Mouse (Mus musculus): ENCODE measurements at regions not wholly inside any gene's neighbourhood (a gene's known extent, or its start where the extent isn't known, plus 50 kb on each side); places are given as distances from the start of the nearest gene placed in this dataset.
"Not testable (repeated sequence)": the region's sequence is repeated elsewhere in the genome, so short reads cannot be mapped to it uniquely, and the experiment has no call there.

DNA sequence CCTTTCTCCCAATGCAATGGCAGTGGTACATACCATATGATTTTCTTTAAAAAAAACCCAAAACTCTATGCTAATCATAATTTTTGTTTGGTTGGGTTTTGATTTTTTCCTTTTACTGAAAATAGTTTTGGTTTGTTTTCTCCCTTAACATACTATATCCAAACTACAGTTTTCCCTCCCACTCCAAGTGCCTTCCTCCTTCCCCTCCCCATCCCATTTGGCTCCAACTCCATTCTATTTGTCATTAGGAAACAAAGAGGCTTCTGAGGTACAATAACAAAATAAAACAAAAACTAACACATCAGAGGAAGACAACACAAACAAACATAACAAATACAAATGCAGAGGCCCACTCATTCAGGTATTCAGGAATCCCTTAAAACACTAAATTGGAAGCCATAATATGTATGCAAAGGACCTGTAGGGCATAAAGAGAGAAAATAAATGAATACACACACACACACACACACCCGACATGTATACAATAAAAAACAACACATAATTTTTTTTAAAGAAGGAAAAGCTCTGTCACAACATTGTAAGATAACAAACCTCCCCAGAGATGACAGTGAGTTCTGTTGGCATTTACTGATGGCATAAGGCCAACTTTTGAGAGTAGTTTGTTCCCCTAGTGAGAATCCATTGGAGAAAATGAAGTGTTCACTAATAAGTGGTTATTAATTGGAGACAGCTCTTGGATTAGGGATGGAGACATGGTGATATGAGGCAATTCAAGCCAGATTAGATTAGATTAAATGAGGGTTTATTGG lies 230.5 kb upstream of the Ell2 start:
- Histone ChIP-seq H3ac (ENCODE audit: control insufficient read depth, insufficient read length) (no peak overlapping the region), H3K4me2 (ENCODE audit: low read depth) (no peak overlapping the region), H3K79me2 (ENCODE audit: control insufficient read depth, insufficient read depth) (no peaks in the 10 kb centered on the region), H3K27me3 (ENCODE audit: control insufficient read depth, insufficient read depth, insufficient read length) (no peaks in the 10 kb centered on the region), H3K4me3 (no peak overlapping the region), H3K36me3 (ENCODE audit: control insufficient read depth, insufficient read depth) (no peaks in the 10 kb centered on the region)
- no peak for TF ChIP-seq POLR2AphosphoS2 (IDR thresholded peaks at IDR 0.05; ENCODE audit: insufficient read length, low read depth)
- no peak for TF ChIP-seq E2F4 (IDR thresholded peaks at IDR 0.05; ENCODE audit: insufficient read depth)
- TF ChIP-seq CEBPB (IDR thresholded peaks at IDR 0.05; ENCODE audit: insufficient read depth, poor library complexity, severe bottlenecking) = no peak
- no peak for TF ChIP-seq SRF (IDR thresholded peaks at IDR 0.05; ENCODE audit: control insufficient read depth, insufficient read length, low read depth)
- TF ChIP-seq MAX (IDR thresholded peaks at IDR 0.05; ENCODE audit: low read depth) = no peak
- no peak for TF ChIP-seq MYOG (IDR thresholded peaks at IDR 0.05; ENCODE audit: control insufficient read depth in 1 of 3, insufficient read depth in 1 of 3, insufficient read length in 2 of 3, low read depth in 2 of 3)
- no peak for TF ChIP-seq TCF12 (IDR thresholded peaks at IDR 0.05; ENCODE audit: insufficient read depth, poor library complexity, severe bottlenecking)
- TF ChIP-seq MYOD1 (IDR thresholded peaks at IDR 0.05; ENCODE audit: control insufficient read depth in 1 of 3, insufficient read length in 2 of 3, low read depth in 2 of 3) = no peak
- no peak for TF ChIP-seq TCF3 (IDR thresholded peaks at IDR 0.05; ENCODE audit: insufficient read length, low read depth)
- TF ChIP-seq POLR2A (IDR thresholded peaks at IDR 0.05; ENCODE audit: insufficient read length, low read depth) = no peak
- no peak for TF ChIP-seq REST (IDR thresholded peaks at IDR 0.05; ENCODE audit: insufficient read depth, insufficient read length)
- no peak for TF ChIP-seq USF1 (IDR thresholded peaks at IDR 0.05; ENCODE audit: low read depth)

DNA sequence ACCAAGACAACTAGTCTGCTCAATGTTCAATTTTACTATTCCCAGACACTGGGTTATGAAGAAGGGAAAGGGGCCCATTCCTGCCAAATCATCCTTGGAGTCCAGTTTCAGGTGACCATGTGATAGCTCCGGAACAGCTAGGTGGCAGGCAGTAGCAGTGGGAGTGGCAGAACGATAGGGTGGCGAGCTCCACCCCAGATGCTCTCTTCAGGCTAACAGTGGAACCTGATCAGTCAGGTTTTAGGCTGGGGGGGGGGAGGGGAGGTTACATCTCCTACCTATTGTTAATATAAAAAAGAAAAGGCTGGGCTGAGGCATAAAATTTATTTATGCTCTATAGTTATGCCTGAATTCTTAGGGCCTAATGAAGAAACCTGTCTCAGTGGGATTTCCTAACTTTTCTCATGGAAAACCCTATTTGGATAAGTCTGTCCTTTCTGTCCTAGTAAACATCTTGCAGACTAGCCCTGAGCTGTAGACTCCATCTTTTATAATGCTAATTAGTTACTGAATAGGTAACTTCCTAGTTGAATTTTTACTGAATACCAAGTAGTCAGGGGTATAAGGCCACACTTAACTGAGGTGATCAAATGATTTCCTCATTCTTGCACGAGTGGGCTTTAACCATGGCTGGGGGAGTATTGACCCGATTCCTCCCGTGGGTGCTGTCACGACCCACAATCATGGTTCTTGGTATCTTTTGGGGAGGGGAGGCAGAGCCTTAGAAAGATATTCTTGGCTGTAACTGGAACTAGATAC lies 223.2 kb upstream of the Ell2 start:
- not testable (repeated sequence) for H3K36me3 ChIP-seq (ENCODE audit: control insufficient read depth, insufficient read depth); H3K4me2 ChIP-seq (ENCODE audit: low read depth); H3K4me3 ChIP-seq; H3K27me3 ChIP-seq (ENCODE audit: control insufficient read depth, insufficient read depth, insufficient read length); H3K79me2 ChIP-seq (ENCODE audit: control insufficient read depth, insufficient read depth); H3ac ChIP-seq (ENCODE audit: control insufficient read depth, insufficient read length)

DNA sequence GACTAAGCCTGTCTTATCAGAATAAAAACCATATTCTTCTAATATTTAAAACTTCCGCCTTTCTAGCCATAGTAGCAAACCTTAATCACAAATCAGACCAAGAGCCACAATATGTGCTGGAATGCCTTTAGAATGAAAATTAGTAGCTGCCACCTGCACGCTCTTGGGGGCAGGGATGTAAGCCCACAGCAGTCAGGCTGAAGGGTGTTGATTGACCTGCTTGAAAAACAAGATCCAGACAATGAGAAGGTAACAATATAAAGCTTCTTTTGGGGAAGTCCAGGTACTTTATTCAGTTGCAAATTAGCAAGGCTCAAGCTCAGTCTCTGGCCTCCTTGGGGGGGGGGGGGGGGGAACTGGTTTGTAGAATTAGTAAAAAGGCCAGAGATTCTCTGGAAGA lies 222.3 kb upstream of the Ell2 start:
- H3K4me3 ChIP-seq; H3K4me2 ChIP-seq (ENCODE audit: low read depth); H3K79me2 ChIP-seq (ENCODE audit: control insufficient read depth, insufficient read depth); H3K27me3 ChIP-seq (ENCODE audit: control insufficient read depth, insufficient read depth, insufficient read length); H3K36me3 ChIP-seq (ENCODE audit: control insufficient read depth, insufficient read depth); H3ac ChIP-seq (ENCODE audit: control insufficient read depth, insufficient read length): not testable (repeated sequence)

DNA sequence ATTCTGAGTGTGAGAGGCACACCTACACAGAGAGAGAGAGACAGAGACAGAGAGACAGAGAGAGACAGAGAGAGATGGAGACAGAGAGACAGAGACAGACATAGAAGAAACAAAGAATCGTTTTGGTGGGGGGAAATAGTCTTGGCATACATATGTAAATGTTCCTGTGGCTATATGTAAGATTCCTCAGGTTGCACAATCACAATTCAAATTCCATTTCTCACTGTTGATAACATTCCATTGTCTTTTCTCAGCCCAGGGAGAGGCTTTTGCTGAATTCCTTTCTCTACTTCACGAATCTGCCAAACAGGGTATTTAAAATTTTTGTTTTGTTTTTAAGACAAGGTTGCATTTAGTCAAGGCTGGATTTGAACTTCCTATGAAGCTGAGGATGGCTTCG lies 205.0 kb upstream of the Ell2 start:
- no peak overlapping the region for H3ac ChIP-seq (ENCODE audit: control insufficient read depth, insufficient read length)
- H3K79me2 ChIP-seq (ENCODE audit: control insufficient read depth, insufficient read depth) = no peaks in the 10 kb centered on the region
- H3K4me3 ChIP-seq = no peak overlapping the region
- TF ChIP-seq TCF3 (IDR thresholded peaks at IDR 0.05; ENCODE audit: insufficient read length, low read depth) (no peak), USF1 (IDR thresholded peaks at IDR 0.05; ENCODE audit: low read depth) (no peak), SRF (IDR thresholded peaks at IDR 0.05; ENCODE audit: control insufficient read depth, insufficient read length, low read depth) (no peak), POLR2A (IDR thresholded peaks at IDR 0.05; ENCODE audit: insufficient read length, low read depth) (no peak), POLR2AphosphoS2 (IDR thresholded peaks at IDR 0.05; ENCODE audit: insufficient read length, low read depth) (no peak), TCF12 (IDR thresholded peaks at IDR 0.05; ENCODE audit: insufficient read depth, poor library complexity, severe bottlenecking) (no peak), MAX (IDR thresholded peaks at IDR 0.05; ENCODE audit: low read depth) (no peak), CEBPB (IDR thresholded peaks at IDR 0.05; ENCODE audit: insufficient read depth, poor library complexity, severe bottlenecking) (no peak), MYOG (IDR thresholded peaks at IDR 0.05; ENCODE audit: control insufficient read depth in 1 of 3, insufficient read depth in 1 of 3, insufficient read length in 2 of 3, low read depth in 2 of 3) (no peak), REST (IDR thresholded peaks at IDR 0.05; ENCODE audit: insufficient read depth, insufficient read length) (no peak), MYOD1 (IDR thresholded peaks at IDR 0.05; ENCODE audit: control insufficient read depth in 1 of 3, insufficient read length in 2 of 3, low read depth in 2 of 3) (no peak), E2F4 (IDR thresholded peaks at IDR 0.05; ENCODE audit: insufficient read depth) (no peak)
- no peaks in the 10 kb centered on the region for H3K36me3 ChIP-seq (ENCODE audit: control insufficient read depth, insufficient read depth)
- H3K4me2 ChIP-seq (ENCODE audit: low read depth) = no peak overlapping the region
- H3K27me3 ChIP-seq (ENCODE audit: control insufficient read depth, insufficient read depth, insufficient read length) = no peaks in the 10 kb centered on the region

DNA sequence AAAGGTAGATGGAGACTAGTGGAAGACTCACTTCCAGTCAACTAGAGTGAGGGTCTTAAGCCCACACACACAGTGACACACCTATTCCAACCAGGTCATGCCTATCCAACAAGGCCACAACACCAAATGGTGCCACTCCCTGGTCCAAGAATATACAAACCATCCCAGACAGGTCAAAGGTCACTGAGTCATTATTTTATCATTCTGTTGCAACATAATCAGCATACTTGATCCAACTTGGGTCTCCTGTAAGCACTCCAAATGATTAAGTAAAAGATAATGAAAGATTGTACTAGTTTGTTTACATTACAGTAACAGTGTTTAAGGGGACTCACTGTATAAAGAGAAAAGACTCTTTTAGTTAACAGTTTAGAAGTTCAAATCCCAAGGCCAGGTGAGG lies 203.2 kb upstream of the Ell2 start:
- TF ChIP-seq POLR2A (IDR thresholded peaks at IDR 0.05; ENCODE audit: insufficient read length, low read depth) (no peak), SRF (IDR thresholded peaks at IDR 0.05; ENCODE audit: control insufficient read depth, insufficient read length, low read depth) (no peak), MYOD1 (IDR thresholded peaks at IDR 0.05; ENCODE audit: control insufficient read depth in 1 of 3, insufficient read length in 2 of 3, low read depth in 2 of 3) (no peak)
- Histone ChIP-seq H3K36me3 (ENCODE audit: control insufficient read depth, insufficient read depth) (no peaks in the 10 kb centered on the region), H3K79me2 (ENCODE audit: control insufficient read depth, insufficient read depth) (no peaks in the 10 kb centered on the region), H3K4me3 (no peak overlapping the region), H3K27me3 (ENCODE audit: control insufficient read depth, insufficient read depth, insufficient read length) (no peaks in the 10 kb centered on the region), H3K4me2 (ENCODE audit: low read depth) (no peak overlapping the region), H3ac (ENCODE audit: control insufficient read depth, insufficient read length) (no peak overlapping the region)
